Mouse (Mus musculus) cerebellum, postnatal 4 days (tissue): ENCODE data around the gene Lrriq1.

Experiments used
- DNase-seq, 2 experiments: peaks; one replicate each; pipeline ENCODE4 v3.0.0; 2022; ENCODE audit warnings: low spot score in 2 of 2, mixed read lengths in 1 of 2

Lrriq1 gene

GRCm38 (mm10) chr10:103029132-103029729 is 206.9 kb downstream of the Lrriq1 start:
- peak in 1 of 2 experiments; percentile 2 for DNase-seq

GRCm38 (mm10) chr10:103028253-103029131 is 207.6 kb downstream of the Lrriq1 start:
- peak in 1 of 2 experiments; percentile 3 for DNase-seq

- DNase-seq = peak in 1 of 2 experiments; percentile 10
Observed at GRCm38 (mm10) chr10:103027931-103028252, 208.2 kb downstream of the Lrriq1 start.

GRCm38 (mm10) chr10:103027226-103027930 is 208.7 kb downstream of the Lrriq1 start:
- DNase-seq = peak in 1 of 2 experiments; percentile 13

- peak in 1 of 2 experiments; percentile 5 for DNase-seq
Observed at GRCm38 (mm10) chr10:103026636-103027225, 209.4 kb downstream of the Lrriq1 start.

GRCm38 (mm10) chr10:103002556-103002955 is 233.6 kb downstream of the Lrriq1 start:
- DNase-seq = no peak

GRCm38 (mm10) chr10:103000902-103001301 is 235.2 kb downstream of the Lrriq1 start:
- no peak for DNase-seq

- no peak for DNase-seq
Observed at GRCm38 (mm10) chr10:102999584-102999983, 236.5 kb downstream of the Lrriq1 start.
